Mouse (Mus musculus) heart, adult 2 months (tissue): ENCODE results near the gene Serpina10.

ENCODE experiments used
- CTCF ChIP-seq: fragments of 200-600 bp; IDR thresholded peaks from 2 replicates; pipeline ENCODE4 v1.8.1; 2022; ENCODE audit warnings: antibody characterized with exemption, mild to moderate bottlenecking, moderate library complexity
- EP300 ChIP-seq: fragments of 200-500 bp; IDR thresholded peaks from 2 replicates; pipeline ENCODE4 v1.6.1; 2011; ENCODE audit warnings: low read depth, low read length, control low read depth; ENCODE audit not compliant: insufficient read depth
- POLR2A ChIP-seq: fragments of 200-500 bp; IDR thresholded peaks from 2 replicates; pipeline ENCODE4 v1.6.1; 2011; ENCODE audit warnings: mild to moderate bottlenecking, low read depth, low read length, control low read depth; ENCODE audit not compliant: insufficient read depth

DNA sequence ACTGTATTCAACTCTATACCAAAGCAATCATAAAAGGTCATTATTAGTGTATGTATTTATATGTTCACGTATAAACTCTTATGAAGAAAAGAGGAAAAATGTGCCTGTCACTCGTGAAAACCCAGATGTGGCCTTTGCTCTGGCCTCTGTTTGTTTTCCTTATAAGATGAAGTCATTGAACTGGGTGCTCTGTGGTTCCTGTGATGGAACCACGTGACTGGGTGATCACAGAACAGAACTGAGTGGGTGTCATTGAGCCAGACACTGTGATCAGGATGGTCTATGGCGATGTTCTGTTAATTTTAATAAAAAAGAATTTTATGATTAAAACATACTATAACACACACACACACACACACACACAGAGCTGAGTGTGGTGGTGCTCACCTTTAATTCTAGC lies 15.5 kb downstream of the Serpina10 start:
- TF ChIP-seq POLR2A (no peak), CTCF (no peak), EP300 (no peak)
